Mouse (Mus musculus): ENCODE measurements around the gene Gpr157.

Gene Gpr157

GRCm38 (mm10) chr4:150070136-150070535 is 17.0 kb upstream of the Gpr157 start:
- in situ Hi-C loops (cut with MboI, MseI), result loop anchor here (5.0 kb wide), 1 partner anchor 33 kb away; no protein-coding TSS in a partner anchor

- in situ Hi-C loops (cut with MboI, MseI), result loop anchor here (5.0 kb wide), 1 partner anchor 35 kb away; no protein-coding TSS in a partner anchor
Observed at GRCm38 (mm10) chr4:150072416-150073101, 14.6 kb upstream of the Gpr157 start.

GRCm38 (mm10) chr4:150073102-150073473 is 14.1 kb upstream of the Gpr157 start:
- in situ Hi-C loops (cut with MboI, MseI), result loop anchor here (5.0 kb wide), 1 partner anchor 36 kb away; no protein-coding TSS in a partner anchor

GRCm38 (mm10) chr4:150075350-150075749 is 11.8 kb upstream of the Gpr157 start:
- in situ Hi-C loops (cut with MboI, MseI), result no loop called here

- in situ Hi-C loops (cut with MboI, MseI), result no loop called here
Observed at GRCm38 (mm10) chr4:150076147-150076546, 11.0 kb upstream of the Gpr157 start.

- in situ Hi-C loops (cut with MboI, MseI), result no loop called here
Observed at GRCm38 (mm10) chr4:150078646-150079045, 8.5 kb upstream of the Gpr157 start.

GRCm38 (mm10) chr4:150079244-150079643 is 7.9 kb upstream of the Gpr157 start:
- in situ Hi-C loops (cut with MboI, MseI), result no loop called here

- in situ Hi-C loops (cut with MboI, MseI), result no loop called here
Observed at GRCm38 (mm10) chr4:150080330-150080967, 6.7 kb upstream of the Gpr157 start.

- in situ Hi-C loops (cut with MboI, MseI), result no loop called here
Observed at GRCm38 (mm10) chr4:150085366-150085765, 1.8 kb upstream of the Gpr157 start.

- in situ Hi-C loops (cut with MboI, MseI), result no loop called here
Observed at GRCm38 (mm10) chr4:150086841-150087160, 364 bp upstream of the Gpr157 start.

- in situ Hi-C loops (cut with MboI, MseI), result no loop called here
Observed at GRCm38 (mm10) chr4:150087890-150088530, 845 bp downstream of the Gpr157 start.

GRCm38 (mm10) chr4:150089121-150089520 is 2.0 kb downstream of the Gpr157 start:
- in situ Hi-C loops (cut with MboI, MseI), result no loop called here

GRCm38 (mm10) chr4:150091887-150092582 is 4.9 kb downstream of the Gpr157 start:
- in situ Hi-C loops (cut with MboI, MseI), result loop anchor here (10.0 kb wide), 1 partner anchor 57 kb away; no protein-coding TSS in a partner anchor

- in situ Hi-C loops (cut with MboI, MseI), result loop anchor here (10.0 kb wide), 1 partner anchor 58 kb away; no protein-coding TSS in a partner anchor
Observed at GRCm38 (mm10) chr4:150092583-150092902, 5.4 kb downstream of the Gpr157 start.

GRCm38 (mm10) chr4:150093560-150094462 is 6.6 kb downstream of the Gpr157 start:
- in situ Hi-C loops (cut with MboI, MseI), result loop anchor here (10.0 kb wide), 1 partner anchor 59 kb away; no protein-coding TSS in a partner anchor

- in situ Hi-C loops (cut with MboI, MseI), result loop anchor here (10.0 kb wide), 1 partner anchor 60 kb away; no protein-coding TSS in a partner anchor
Observed at GRCm38 (mm10) chr4:150094463-150094789, 7.3 kb downstream of the Gpr157 start.

GRCm38 (mm10) chr4:150096309-150096708 is 9.1 kb downstream of the Gpr157 start:
- in situ Hi-C loops (cut with MboI, MseI), result loop anchor here (10.0 kb wide), 1 partner anchor 62 kb away; no protein-coding TSS in a partner anchor

GRCm38 (mm10) chr4:150097847-150098246 is 10.7 kb downstream of the Gpr157 start:
- in situ Hi-C loops (cut with MboI, MseI), result loop anchor here (10.0 kb wide), 1 partner anchor 63 kb away; no protein-coding TSS in a partner anchor

GRCm38 (mm10) chr4:150098880-150099279 is 11.7 kb downstream of the Gpr157 start:
- in situ Hi-C loops (cut with MboI, MseI), result loop anchor here (10.0 kb wide), 1 partner anchor 64 kb away; no protein-coding TSS in a partner anchor

- in situ Hi-C loops (cut with MboI, MseI), result loop anchor here (5.0 to 10.0 kb wide), 2 partner anchors 298 to 301 kb away; no protein-coding TSS in a partner anchor
Observed at GRCm38 (mm10) chr4:150102822-150103221, 15.7 kb downstream of the Gpr157 start.

- in situ Hi-C loops (cut with MboI, MseI), result loop anchor here in 1 of 2 experiments (10.0 kb wide), 1 partner anchor 301 kb away; no protein-coding TSS in a partner anchor
Observed at GRCm38 (mm10) chr4:150105671-150106070, 18.5 kb downstream of the Gpr157 start.

All from T-helper 17 cell (primary cell).